Mouse (Mus musculus): ENCODE data around the gene Smg6. TPM values are rescaled to one million over a fixed set of nuclear protein-coding genes. Genes with fewer than 3 reads are reported as not detected.

The Smg6 gene
- polyA plus RNA-seq, 1 experiment from 2014 or later: 18.5 TPM

- peak overlapping the region; percentile 71 for H3K27ac ChIP-seq (replicated peaks; ENCODE audit: low read depth, low read length)
- peak overlapping the region; percentile 3; the same call in 1 of the 2 replicates for H3K4me2 ChIP-seq (ENCODE audit: low read depth, severe bottlenecking)
- no peaks in the 10 kb centered on the region for H3K36me3 ChIP-seq (ENCODE audit: control insufficient read depth, insufficient read depth, low read length)
- ATAC-seq (ENCODE audit: insufficient number of reproducible peaks, low FRiP score, low TSS enrichment, low read depth) (peak; percentile 54; the same call in 1 of the 2 replicates), DNase-seq (ENCODE audit: low spot score) (peak; percentile 53)
- no peak overlapping the region; the same call in 1 of the 2 replicates for H3K9ac ChIP-seq (ENCODE audit: low read length)
- H3K4me3 ChIP-seq (ENCODE audit: low read depth, low read length): no peak overlapping the region
- no peaks in the 10 kb centered on the region for H3K27me3 ChIP-seq (ENCODE audit: control insufficient read depth, insufficient read depth, low read length)
- peaks cover 32% of the 10 kb centered on the region for H3K4me1 ChIP-seq (ENCODE audit: control insufficient read depth, insufficient read depth, low read length)
- WGBS: 21% methylated on average over 12 of the region's 12 CpGs
- no peaks in the 10 kb centered on the region for H3K9me3 ChIP-seq (ENCODE audit: control insufficient read depth, low read length)
Observed at GRCm38 (mm10) chr11:75012997-75013694, 87.5 kb downstream of the Smg6 start.

- no peak overlapping the region for H3K4me2 ChIP-seq (ENCODE audit: low read depth, severe bottlenecking)
- no peak overlapping the region for H3K4me3 ChIP-seq (ENCODE audit: low read depth, low read length)
- DNase-seq (ENCODE audit: low spot score) (peak; percentile 32), ATAC-seq (ENCODE audit: insufficient number of reproducible peaks, low FRiP score, low TSS enrichment, low read depth) (no peak)
- no peak overlapping the region for H3K9ac ChIP-seq (ENCODE audit: low read length)
- peaks cover 32% of the 10 kb centered on the region for H3K4me1 ChIP-seq (ENCODE audit: control insufficient read depth, insufficient read depth, low read length)
- H3K27ac ChIP-seq (replicated peaks; ENCODE audit: low read depth, low read length): peak overlapping the region; percentile 53
- no peaks in the 10 kb centered on the region for H3K9me3 ChIP-seq (ENCODE audit: control insufficient read depth, low read length)
- H3K36me3 ChIP-seq (ENCODE audit: control insufficient read depth, insufficient read depth, low read length): no peaks in the 10 kb centered on the region
- 75% methylated on average over 12 of the region's 12 CpGs for WGBS
- no peaks in the 10 kb centered on the region for H3K27me3 ChIP-seq (ENCODE audit: control insufficient read depth, insufficient read depth, low read length)
Observed at GRCm38 (mm10) chr11:75013764-75014695, 88.4 kb downstream of the Smg6 start.

DNA sequence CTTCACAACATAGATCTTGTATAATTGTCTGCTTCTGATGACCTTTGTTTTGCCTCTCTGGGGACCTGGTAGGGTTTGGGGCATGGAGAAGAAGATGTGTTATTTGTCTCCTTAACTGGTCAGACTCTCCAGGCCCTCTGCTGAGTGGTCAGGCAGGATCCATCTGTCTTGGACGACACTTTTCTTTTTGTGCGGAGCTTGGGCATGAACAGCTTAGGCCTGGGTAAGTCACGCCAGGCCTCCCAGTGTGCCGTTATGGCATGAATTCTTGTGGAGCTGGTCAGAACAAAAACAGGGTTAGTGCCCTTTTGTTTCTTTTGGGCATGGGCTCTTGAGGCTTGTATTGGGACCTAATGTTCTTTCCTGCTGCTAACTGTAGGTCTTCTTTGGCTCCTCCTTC is 89.2 kb downstream of the Smg6 start:
- Histone ChIP-seq H3K4me2 (ENCODE audit: low read depth, severe bottlenecking) (no peak overlapping the region), H3K27me3 (ENCODE audit: control insufficient read depth, insufficient read depth, low read length) (no peaks in the 10 kb centered on the region), H3K4me3 (ENCODE audit: low read depth, low read length) (no peak overlapping the region), H3K9me3 (ENCODE audit: control insufficient read depth, low read length) (no peaks in the 10 kb centered on the region), H3K36me3 (ENCODE audit: control insufficient read depth, insufficient read depth, low read length) (no peaks in the 10 kb centered on the region), H3K4me1 (ENCODE audit: control insufficient read depth, insufficient read depth, low read length) (peaks cover 32% of the 10 kb centered on the region), H3K27ac (replicated peaks; ENCODE audit: low read depth, low read length) (peak overlapping the region; percentile 53), H3K9ac (ENCODE audit: low read length) (no peak overlapping the region)
- DNase-seq (ENCODE audit: low spot score) (no peak), ATAC-seq (ENCODE audit: insufficient number of reproducible peaks, low FRiP score, low TSS enrichment, low read depth) (no peak)
- WGBS: 85% methylated on average over 4 of the region's 4 CpGs

DNA sequence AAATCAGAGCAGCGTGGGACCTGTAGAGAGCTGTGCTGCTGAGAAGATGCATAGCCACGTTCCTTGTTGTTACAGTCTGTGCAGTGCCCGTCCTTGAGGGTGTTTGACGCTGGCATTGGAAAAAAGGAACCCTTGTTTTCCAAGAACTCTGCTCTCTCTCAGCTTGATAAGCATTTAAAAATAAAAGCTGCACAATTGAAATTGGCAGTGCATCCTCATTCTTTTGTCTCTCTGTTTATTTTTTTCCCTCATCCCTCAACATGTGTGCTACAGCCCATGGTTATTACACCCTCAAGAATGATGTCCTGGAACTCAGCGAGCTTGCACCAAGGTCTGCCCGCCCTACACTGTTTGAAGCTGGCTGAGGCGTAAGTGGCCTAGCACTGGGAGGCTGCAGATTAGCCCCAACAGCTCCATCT is 89.8 kb downstream of the Smg6 start:
- H3K9ac ChIP-seq (ENCODE audit: low read length): no peak overlapping the region
- no peaks in the 10 kb centered on the region for H3K36me3 ChIP-seq (ENCODE audit: control insufficient read depth, insufficient read depth, low read length)
- H3K27ac ChIP-seq (replicated peaks; ENCODE audit: low read depth, low read length): peak overlapping the region; percentile 54
- H3K4me2 ChIP-seq (ENCODE audit: low read depth, severe bottlenecking): no peak overlapping the region
- WGBS: 65% methylated on average over 7 of the region's 7 CpGs
- no peak overlapping the region for H3K4me3 ChIP-seq (ENCODE audit: low read depth, low read length)
- ATAC-seq (ENCODE audit: insufficient number of reproducible peaks, low FRiP score, low TSS enrichment, low read depth) (no peak), DNase-seq (ENCODE audit: low spot score) (no peak)
- H3K9me3 ChIP-seq (ENCODE audit: control insufficient read depth, low read length): no peaks in the 10 kb centered on the region
- H3K27me3 ChIP-seq (ENCODE audit: control insufficient read depth, insufficient read depth, low read length): no peaks in the 10 kb centered on the region
- H3K4me1 ChIP-seq (ENCODE audit: control insufficient read depth, insufficient read depth, low read length): peaks cover 32% of the 10 kb centered on the region

DNA sequence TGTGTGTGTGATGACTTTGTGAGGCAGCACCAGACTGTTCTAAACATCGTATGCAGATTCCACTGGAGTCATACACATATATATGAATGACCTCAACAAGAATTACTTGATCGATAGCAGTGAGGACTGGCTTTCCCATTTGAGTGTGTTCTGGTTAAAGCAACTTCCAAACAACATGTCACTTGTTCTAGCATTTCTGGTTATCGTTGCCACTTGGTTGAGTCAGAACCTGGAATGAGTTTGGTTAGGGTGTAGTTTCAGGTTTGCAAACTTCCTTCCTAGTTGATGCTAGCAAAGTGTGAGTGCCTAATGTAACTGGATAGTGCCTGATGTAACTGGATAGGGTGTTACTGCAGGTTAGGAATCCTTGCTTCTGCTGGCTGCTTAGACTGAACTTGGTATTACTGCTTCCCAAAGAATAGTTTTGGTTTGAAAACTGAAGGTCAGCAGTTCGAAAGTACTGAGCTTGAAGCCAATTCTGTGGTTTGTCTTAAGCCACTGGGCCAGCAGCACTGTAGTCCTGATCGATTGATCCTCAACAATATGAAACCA is 90.8 kb downstream of the Smg6 start:
- Histone ChIP-seq H3K27me3 (ENCODE audit: control insufficient read depth, insufficient read depth, low read length) (no peaks in the 10 kb centered on the region), H3K27ac (replicated peaks; ENCODE audit: low read depth, low read length) (peak overlapping the region; percentile 47; the same call in 1 of the 2 replicates), H3K4me2 (ENCODE audit: low read depth, severe bottlenecking) (no peak overlapping the region), H3K36me3 (ENCODE audit: control insufficient read depth, insufficient read depth, low read length) (no peaks in the 10 kb centered on the region), H3K4me3 (ENCODE audit: low read depth, low read length) (no peak overlapping the region), H3K9ac (ENCODE audit: low read length) (no peak overlapping the region), H3K4me1 (ENCODE audit: control insufficient read depth, insufficient read depth, low read length) (peaks cover 32% of the 10 kb centered on the region), H3K9me3 (ENCODE audit: control insufficient read depth, low read length) (no peaks in the 10 kb centered on the region)
- no peak for DNase-seq (ENCODE audit: low spot score)
- ATAC-seq (ENCODE audit: insufficient number of reproducible peaks, low FRiP score, low TSS enrichment, low read depth): no peak
- 79% methylated on average over 5 of the region's 5 CpGs for WGBS

DNA sequence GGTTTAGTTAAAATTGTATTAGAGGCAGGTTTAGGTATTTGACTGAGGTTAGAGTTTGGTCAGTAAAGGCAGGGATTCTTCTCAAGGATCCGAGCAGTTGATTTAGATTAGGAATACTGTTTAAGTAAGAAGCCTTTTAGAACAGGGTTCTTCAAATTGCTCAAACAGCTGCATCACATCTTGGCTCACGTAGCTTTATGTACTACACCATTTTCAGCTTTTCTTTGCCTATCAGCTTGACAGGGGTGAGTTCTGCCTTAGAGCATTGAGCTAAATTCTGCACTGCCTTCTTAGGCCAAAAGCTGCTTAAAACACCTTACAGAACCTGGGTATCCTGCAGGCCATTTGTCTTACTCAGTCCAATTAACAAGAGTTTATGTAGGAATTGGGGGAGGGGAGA is 92.2 kb downstream of the Smg6 start:
- H3K4me2 ChIP-seq (ENCODE audit: low read depth, severe bottlenecking): no peak overlapping the region
- H3K9ac ChIP-seq (ENCODE audit: low read length): no peak overlapping the region
- no peaks in the 10 kb centered on the region for H3K9me3 ChIP-seq (ENCODE audit: control insufficient read depth, low read length)
- H3K4me1 ChIP-seq (ENCODE audit: control insufficient read depth, insufficient read depth, low read length): peaks cover 27% of the 10 kb centered on the region
- 75% methylated on average over 2 of the region's 2 CpGs for WGBS
- no peak overlapping the region for H3K4me3 ChIP-seq (ENCODE audit: low read depth, low read length)
- no peak for DNase-seq (ENCODE audit: low spot score)
- no peak overlapping the region for H3K27ac ChIP-seq (replicated peaks; ENCODE audit: low read depth, low read length)
- no peaks in the 10 kb centered on the region for H3K36me3 ChIP-seq (ENCODE audit: control insufficient read depth, insufficient read depth, low read length)
- no peak for ATAC-seq (ENCODE audit: insufficient number of reproducible peaks, low FRiP score, low TSS enrichment, low read depth)
- H3K27me3 ChIP-seq (ENCODE audit: control insufficient read depth, insufficient read depth, low read length): no peaks in the 10 kb centered on the region

- no peak overlapping the region for H3K9ac ChIP-seq (ENCODE audit: low read length)
- no peaks in the 10 kb centered on the region for H3K4me1 ChIP-seq (ENCODE audit: control insufficient read depth, insufficient read depth, low read length)
- H3K4me3 ChIP-seq (ENCODE audit: low read depth, low read length): no peak overlapping the region
- 90% methylated on average over 3 of the region's 3 CpGs for WGBS
- H3K27ac ChIP-seq (replicated peaks; ENCODE audit: low read depth, low read length): no peak overlapping the region
- DNase-seq (ENCODE audit: low spot score) (no peak), ATAC-seq (ENCODE audit: insufficient number of reproducible peaks, low FRiP score, low TSS enrichment, low read depth) (no peak)
- H3K4me2 ChIP-seq (ENCODE audit: low read depth, severe bottlenecking): no peak overlapping the region
- no peaks in the 10 kb centered on the region for H3K36me3 ChIP-seq (ENCODE audit: control insufficient read depth, insufficient read depth, low read length)
- no peaks in the 10 kb centered on the region for H3K27me3 ChIP-seq (ENCODE audit: control insufficient read depth, insufficient read depth, low read length)
- H3K9me3 ChIP-seq (ENCODE audit: control insufficient read depth, low read length): no peaks in the 10 kb centered on the region
Observed at GRCm38 (mm10) chr11:75026977-75027376, 101.4 kb downstream of the Smg6 start.

DNA sequence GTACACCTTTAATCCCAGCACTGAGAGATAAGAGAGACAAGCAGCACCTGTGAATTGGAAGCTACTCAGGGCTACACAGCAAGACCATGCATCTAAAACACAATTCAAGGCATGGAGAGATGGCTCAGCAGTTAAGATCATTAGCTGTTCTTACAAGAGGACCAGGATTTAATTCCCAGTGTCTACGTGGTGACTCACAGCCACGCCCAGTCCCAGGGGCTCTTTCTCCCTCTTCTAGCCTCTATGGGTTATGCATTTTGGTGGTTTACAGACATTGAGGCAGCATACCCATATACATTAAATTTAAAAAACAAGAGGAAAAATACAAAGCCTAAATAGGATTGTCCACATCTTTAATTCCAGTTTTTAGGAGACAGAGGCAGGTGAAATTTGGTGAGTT is 102.0 kb downstream of the Smg6 start:
- no peaks in the 10 kb centered on the region for H3K27me3 ChIP-seq (ENCODE audit: control insufficient read depth, insufficient read depth, low read length)
- ATAC-seq (ENCODE audit: insufficient number of reproducible peaks, low FRiP score, low TSS enrichment, low read depth): no peak
- 77% methylated on average over 2 of the region's 2 CpGs for WGBS

More for the DNA sequence above, 102.0 kb downstream of the Smg6 start:
- H3K9me3 ChIP-seq (ENCODE audit: control insufficient read depth, low read length): no peaks in the 10 kb centered on the region
- DNase-seq (ENCODE audit: low spot score): no peak
- no peak overlapping the region for H3K4me3 ChIP-seq (ENCODE audit: low read depth, low read length)
- H3K4me1 ChIP-seq (ENCODE audit: control insufficient read depth, insufficient read depth, low read length): no peaks in the 10 kb centered on the region
- H3K27ac ChIP-seq (replicated peaks; ENCODE audit: low read depth, low read length): no peak overlapping the region
- no peaks in the 10 kb centered on the region for H3K36me3 ChIP-seq (ENCODE audit: control insufficient read depth, insufficient read depth, low read length)
- H3K9ac ChIP-seq (ENCODE audit: low read length): no peak overlapping the region
- H3K4me2 ChIP-seq (ENCODE audit: low read depth, severe bottlenecking): no peak overlapping the region

Measured in limb, embryonic 11.5 days (tissue).